Mouse (Mus musculus) erythroid progenitor cell, adult 5-6 weeks (primary cell): ENCODE measurements around the gene Nap1l1. TPM values are rescaled to one million over a fixed set of nuclear protein-coding genes. Genes with fewer than 3 reads are reported as not detected.

Experiments used
- ATAC-seq: replicated peaks from 2 replicates; pipeline ENCODE4 v1.8.0; 2016; ENCODE audit warnings: moderate number of reproducible peaks, mild to moderate bottlenecking, moderate TSS enrichment, inconsistent platforms; ENCODE audit not compliant: poor library complexity, low FRiP score, severe bottlenecking
- total RNA-seq, 2 experiments: library from RNA; stranded (forward) in 1 of 2; stranded (reverse) in 1 of 2; fragments of 150-400 nt in 1 of 2; fragments of 186-747, 209-891 nt in 1 of 2; gene quantifications; 2 replicates each; pipeline versions ENCODE4 v1.2.3 to v1.2.4; 2015 to 2017; ENCODE audit warnings: low replicate concordance in 2 of 2

The Nap1l1 gene
- total RNA-seq, 2 experiments from 2014 or later = 170 to 199 TPM

DNA sequence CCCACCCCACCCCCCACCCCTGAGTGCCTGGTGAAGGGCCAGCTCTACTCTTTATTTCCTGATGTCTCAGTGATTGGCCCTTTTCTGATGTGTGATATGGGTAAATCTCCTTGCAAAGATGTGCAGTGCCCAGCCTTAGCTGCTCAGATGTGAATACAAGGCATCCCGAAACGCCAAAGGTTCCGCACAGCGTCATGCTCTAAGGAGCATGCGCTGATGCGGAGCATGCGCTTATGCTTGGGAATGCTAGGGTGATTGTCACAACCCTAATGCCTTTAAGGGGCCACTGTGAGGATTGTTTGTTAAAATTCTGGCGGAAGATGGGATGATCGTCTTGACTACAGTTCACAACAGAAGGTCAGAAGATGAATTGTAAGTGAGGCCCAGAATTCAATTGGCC, 67.7 kb downstream of the Nap1l1 start:
- no peak for ATAC-seq

DNA sequence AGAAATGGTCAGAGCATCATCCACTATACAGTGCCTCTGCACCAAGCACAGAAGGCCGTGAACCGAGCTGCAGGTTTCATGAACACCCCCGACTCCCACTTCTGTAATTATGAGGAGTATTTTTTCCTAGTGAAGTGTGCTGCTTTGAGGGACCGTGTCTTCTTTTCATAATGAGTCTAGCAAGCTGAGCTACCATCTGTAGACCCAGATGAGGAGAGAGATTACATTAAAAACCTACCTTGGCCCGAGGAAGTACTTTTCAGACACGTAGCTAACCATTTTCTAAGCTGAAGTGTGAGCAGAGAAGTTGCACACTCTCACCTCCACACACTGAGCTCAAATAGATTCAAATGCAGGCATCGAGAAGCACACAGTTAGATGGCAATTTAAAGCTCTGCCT, 70.1 kb downstream of the Nap1l1 start:
- ATAC-seq = no peak

DNA sequence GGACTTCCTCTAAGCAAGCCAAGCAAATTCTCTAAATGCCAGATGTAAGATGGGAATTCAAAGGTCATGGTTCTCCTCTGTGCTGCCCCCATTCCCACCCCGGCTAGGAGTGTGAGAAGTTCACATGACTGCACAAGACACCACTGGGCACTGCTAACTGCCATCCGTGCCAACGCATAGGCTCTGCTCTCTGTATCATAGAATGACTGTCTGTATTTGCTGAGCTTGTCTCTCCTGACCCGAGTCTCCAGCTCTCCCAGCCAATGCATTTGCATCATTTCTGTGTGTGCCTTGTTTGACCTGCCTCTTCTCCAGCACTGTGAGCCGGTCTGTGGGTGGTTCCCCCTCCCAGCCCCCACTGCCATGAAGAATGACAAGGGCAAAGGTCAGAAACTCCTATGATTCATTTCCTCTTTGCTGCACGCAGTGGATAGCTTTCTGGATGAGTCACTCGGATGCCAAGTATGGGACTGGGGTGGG, 70.8 kb downstream of the Nap1l1 start:
- ATAC-seq = no peak

DNA sequence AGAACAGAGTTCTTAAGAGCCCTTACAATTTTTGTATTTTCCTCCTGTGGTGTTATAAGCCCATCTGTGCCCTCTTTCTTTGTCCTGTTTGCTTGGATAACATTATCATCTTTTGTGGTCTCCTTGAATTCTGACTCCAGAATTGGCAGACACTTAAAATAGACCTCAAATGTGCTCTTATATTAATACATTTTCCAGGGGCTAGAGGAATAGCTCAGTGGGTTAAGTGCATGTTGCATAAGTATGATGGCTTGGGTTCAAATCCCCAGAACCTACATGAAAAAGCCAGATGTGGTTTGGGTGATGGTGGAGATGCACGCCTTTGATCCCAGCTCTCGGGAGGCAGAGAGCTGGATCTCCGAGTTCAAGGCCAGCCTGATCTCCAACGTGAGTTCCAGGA, 71.3 kb downstream of the Nap1l1 start:
- no peak for ATAC-seq

DNA sequence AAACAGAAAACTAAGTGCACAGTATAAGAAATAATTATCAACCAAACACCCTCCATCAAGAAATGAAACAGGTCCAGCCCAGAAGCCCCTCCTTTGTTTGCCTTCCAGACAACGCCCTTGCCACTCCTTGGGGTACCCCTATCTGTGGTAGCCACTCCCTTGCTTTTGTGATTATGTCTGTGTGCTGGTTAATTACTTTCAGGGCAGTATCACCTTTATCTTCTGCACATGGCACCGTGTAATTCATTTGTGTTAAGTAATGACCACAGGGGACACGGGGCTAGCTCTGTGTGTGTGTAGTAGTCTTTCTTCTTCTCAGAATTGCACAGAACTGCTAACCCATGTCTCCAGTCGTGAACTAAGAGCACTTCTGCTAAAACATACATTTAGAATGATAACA, 72.6 kb downstream of the Nap1l1 start:
- no peak for ATAC-seq

Other genes with a start within 250 kb of the Nap1l1 start
- gene Bbs10, start 174.5 kb upstream of the Nap1l1 start, total RNA-seq (2015; ENCODE audit: low replicate concordance) = not detected in 2 replicates
- 0.26 and 2.6 TPM in 2 replicates for gene Bbs10, start 174.5 kb upstream of the Nap1l1 start, total RNA-seq (2017; ENCODE audit: low replicate concordance)
- 0.84 TPM in 1 of 2 replicates, not detected in the other for gene Phlda1, start 33.1 kb downstream of the Nap1l1 start, total RNA-seq (2015; ENCODE audit: low replicate concordance)
- gene Phlda1, start 33.1 kb downstream of the Nap1l1 start, total RNA-seq (2017; ENCODE audit: low replicate concordance) = 0.38 TPM in 1 of 2 replicates, not detected in the other